Mouse (Mus musculus) MEL (cell line): Measurements from ENCODE around the gene 3110021N24Rik.

Experiments
- BHLHE40 ChIP-seq: IDR thresholded peaks from 2 replicates; pipeline ENCODE4 v1.6.1; 2012; ENCODE audit warnings: low read depth, mild to moderate bottlenecking, inconsistent platforms, low read length, improper control_type of control experiment, borderline replicate concordance
- CHD1 ChIP-seq: IDR thresholded peaks from 2 replicates; pipeline ENCODE4 v1.6.1; 2012; ENCODE audit warnings: low read depth, mild to moderate bottlenecking, inconsistent platforms, low read length, improper control_type of control experiment
- CTCF ChIP-seq, 3 experiments: IDR thresholded peaks in 2 of 3; conservative IDR thresholded peaks in 1 of 3; 2 replicates each; pipeline ENCODE4 v1.5.1; 2011 to 2012; ENCODE audit warnings: low read length in 3 of 3, low read depth in 2 of 3, mild to moderate bottlenecking in 2 of 3, improper control_type of control experiment in 1 of 3, inconsistent platforms in 1 of 3, mixed read lengths in 1 of 3, moderate library complexity in 1 of 3; ENCODE audit not compliant: control insufficient read depth in 1 of 3, insufficient read depth in 1 of 3, poor library complexity in 1 of 3, severe bottlenecking in 1 of 3
- MYC ChIP-seq: IDR thresholded peaks from 2 replicates; pipeline ENCODE4 v1.6.1; 2011; ENCODE audit warnings: low read depth, mild to moderate bottlenecking, low read length, improper control_type of control experiment, moderate library complexity
- POLR2A ChIP-seq, 2 experiments: IDR thresholded peaks; 2 replicates each; pipeline ENCODE4 v1.6.1; 2011 to 2012; ENCODE audit warnings: low read length in 2 of 2, mild to moderate bottlenecking in 2 of 2, control low read depth in 1 of 2, improper control_type of control experiment in 1 of 2, low read depth in 1 of 2, moderate library complexity in 1 of 2; ENCODE audit not compliant: control insufficient read depth in 1 of 2, insufficient read depth in 1 of 2, poor library complexity in 1 of 2
- POLR2AphosphoS2 ChIP-seq: IDR thresholded peaks from 2 replicates; pipeline ENCODE4 v1.6.1; 2011; ENCODE audit warnings: low read length, improper control_type of control experiment
- RCOR1 ChIP-seq: IDR thresholded peaks from 2 replicates; pipeline ENCODE4 v1.6.1; 2012; ENCODE audit warnings: low read depth, mild to moderate bottlenecking, inconsistent platforms, low read length, improper control_type of control experiment
- TAL1 ChIP-seq: IDR thresholded peaks from 2 replicates; pipeline ENCODE4 v1.6.1; 2012; ENCODE audit warnings: mild to moderate bottlenecking, inconsistent platforms, low read length, moderate library complexity, mixed read lengths
- TBP ChIP-seq: IDR thresholded peaks from 2 replicates; pipeline ENCODE4 v1.8.0; 2011; ENCODE audit warnings: low read depth, low read length, improper control_type of control experiment
- TCF12 ChIP-seq: IDR thresholded peaks from 2 replicates; pipeline ENCODE4 v1.6.1; 2014; ENCODE audit warnings: low read depth, mild to moderate bottlenecking, inconsistent platforms, low read length, improper control_type of control experiment, moderate library complexity
- ZC3H11A ChIP-seq: IDR thresholded peaks from 2 replicates; pipeline ENCODE4 v1.6.1; 2012; ENCODE audit warnings: low read depth, mild to moderate bottlenecking, inconsistent platforms, low read length, improper control_type of control experiment
- ZNF384 ChIP-seq: IDR thresholded peaks from 2 replicates; pipeline ENCODE4 v1.6.1; 2012; ENCODE audit warnings: low read depth, mild to moderate bottlenecking, inconsistent platforms, low read length, improper control_type of control experiment

DNA sequence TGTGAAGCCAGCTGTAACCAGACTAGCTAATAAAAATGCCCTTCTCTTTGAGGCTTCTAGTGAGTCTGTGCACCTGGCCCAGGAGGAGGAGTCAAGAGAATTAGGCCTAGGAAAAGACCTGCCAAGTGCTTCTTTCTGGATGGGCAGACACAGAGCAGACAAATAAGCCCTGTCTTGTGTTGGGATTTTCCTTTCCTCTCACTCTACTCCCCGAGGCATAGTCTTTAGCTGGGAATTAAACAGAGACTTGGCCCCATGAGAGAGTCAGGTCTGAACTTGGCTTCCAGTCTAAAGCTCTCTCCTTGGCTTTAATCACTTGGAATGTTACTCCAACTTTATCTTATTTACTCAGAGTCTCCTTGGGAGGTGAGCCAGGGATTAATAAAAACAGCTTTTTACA, 74.5 kb downstream of the 3110021N24Rik start:
- TF ChIP-seq POLR2AphosphoS2 (no peak), POLR2A (IDR thresholded peaks at IDR 0.05; ENCODE audit: control insufficient read depth in 1 of 2, insufficient read depth in 1 of 2, low read depth in 1 of 2, low read length in 2 of 2, poor library complexity in 1 of 2) (no peak), ZC3H11A (no peak), CHD1 (no peak), TBP (no peak), TCF12 (no peak), CTCF (IDR thresholded peaks at IDR 0.05 in 2 of 3, conservative IDR thresholded peaks at IDR 0.05 in 1 of 3; ENCODE audit: control insufficient read depth in 1 of 3, insufficient read depth in 1 of 3, low read depth in 2 of 3, low read length in 3 of 3, poor library complexity in 1 of 3, severe bottlenecking in 1 of 3) (no peak), MYC (no peak), ZNF384 (no peak), TAL1 (no peak), BHLHE40 (no peak), RCOR1 (no peak)
